In the genomic region with DNA sequence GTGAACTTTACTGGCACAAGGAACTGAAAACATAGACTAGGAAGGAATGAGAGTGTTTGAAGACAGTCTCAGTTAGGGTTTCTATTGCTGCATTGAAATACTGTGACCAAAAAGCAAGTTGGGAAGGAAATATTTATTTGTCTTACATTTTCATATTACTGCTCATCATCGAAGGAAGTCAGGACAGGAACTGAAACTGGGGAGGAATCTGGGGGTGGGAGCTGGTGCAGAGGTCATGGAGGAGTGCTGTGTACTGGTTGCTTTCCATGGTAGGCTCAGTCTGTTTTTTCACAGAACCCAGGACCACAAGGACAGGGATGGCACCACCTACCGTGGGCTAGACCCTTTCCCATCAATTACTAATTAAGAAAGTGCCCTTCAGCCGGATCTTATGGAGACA, we compare ENCODE assay signal across 32 mouse cellular contexts. TPM values are rescaled to one million over a fixed set of nuclear protein-coding genes. Genes with fewer than 3 reads are reported as not detected.
DNase-seq lines count a peak whose midpoint lies in the region; ATAC-seq and TF ChIP-seq lines count a peak whose summit lies in the region.
"Had no signal": no experiment of that assay in that cellular context is flagged by ENCODE, and none has a peak within 500 bp of the region (broad histone marks: within the 10 kb centered on the region; RNA-seq: fewer than 3 reads in every experiment).

No protein-coding gene starts in this region.

- peak; percentile 25 to 41 for DNase-seq in spleen, adult 18-20 months
- no peak for DNase-seq in spleen, postnatal 4 days (ENCODE audit: low spot score in 2 of 2)
- DNase-seq in CH12.LX (ENCODE audit: extremely low read depth): no peak
- DNase-seq in splenic B cell, adult 2 months (ENCODE audit: low read depth, low spot score): peak; percentile 70
- DNase-seq in right cerebral cortex, postnatal 14 days: no peak
- DNase-seq in cerebellum, adult 9-10 months: no peak
- DNase-seq: adrenal gland, postnatal 14 days; cerebellum, adult 11-12 months; cerebellum, postnatal 14 days; gastrocnemius, postnatal 14 days; heart, postnatal 14 days; kidney, adult 18-20 months; kidney, postnatal 36 days; liver, postnatal 0 days; thymus, adult 18-20 months; thymus, postnatal 25 days had no signal

- in situ Hi-C loops in CH12.LX (cut with MboI; ENCODE audit: low pct_ligation_motif_present, low pct_unique_long_range_greater_than_20kb, low sequenced_read_pairs): no loop called here

- H3K27ac ChIP-seq in CH12.LX (ENCODE audit: insufficient read depth, low read depth): no peak overlapping the region
- H3K27ac ChIP-seq: embryonic facial prominence, embryonic 12.5 days; hindbrain, embryonic 10.5 days; hindbrain, embryonic 15.5 days; layer of hippocampus, adult 2 months; left cerebral cortex, adult 2 months; limb, embryonic 12.5 days; neural tube, embryonic 12.5 days had no signal

- H3K4me2 ChIP-seq in CH12.LX (ENCODE audit: insufficient read depth, low read depth, poor library complexity, severe bottlenecking): no peak overlapping the region
- H3K4me2 ChIP-seq: embryonic facial prominence, embryonic 12.5 days; hindbrain, embryonic 15.5 days; limb, embryonic 12.5 days; liver, embryonic 11.5 days; midbrain, embryonic 11.5 days; neural tube, embryonic 12.5 days had no signal

- TF ChIP-seq CTCF in CH12.LX (conservative IDR thresholded peaks at IDR 0.05 in 1 of 2, IDR thresholded peaks at IDR 0.05 in 1 of 2; ENCODE audit: low read depth in 2 of 2, low read length in 2 of 2): no peak

- no peak overlapping the region for H3K9ac ChIP-seq in CH12.LX (ENCODE audit: insufficient read depth, low read depth)
- H3K9ac ChIP-seq: embryonic facial prominence, embryonic 12.5 days; hindbrain, embryonic 15.5 days; limb, embryonic 12.5 days; liver, postnatal 0 days; neural tube, embryonic 12.5 days had no signal

- dilution Hi-C loops in CH12.LX (cut with MboI; ENCODE audit: extremely low pct_ligation_motif_present, extremely low pct_unique_long_range_greater_than_20kb, low sequenced_read_pairs): no loop called here

- no peaks in the 10 kb centered on the region for H3K27me3 ChIP-seq in CH12.LX (replicated peaks)
- H3K27me3 ChIP-seq in splenic B cell, adult 2 months (ENCODE audit: control insufficient read depth, insufficient read depth, low read length, poor library complexity, severe bottlenecking): no peaks in the 10 kb centered on the region
- H3K27me3 ChIP-seq: embryonic facial prominence, embryonic 12.5 days; limb, embryonic 12.5 days; Patski had no signal

- H3K4me3 ChIP-seq in CH12.LX (replicated peaks in 1 of 3; ENCODE audit: low read depth in 2 of 3, low read length in 2 of 3, poor library complexity in 1 of 3): no peak overlapping the region
- H3K4me3 ChIP-seq: embryonic facial prominence, embryonic 12.5 days; hindbrain, embryonic 10.5 days; hindbrain, embryonic 15.5 days; layer of hippocampus, adult 2 months; left cerebral cortex, adult 2 months; limb, embryonic 12.5 days; myocyte; neural tube, embryonic 12.5 days had no signal

- TF ChIP-seq POLR2A in CH12.LX (IDR thresholded peaks at IDR 0.05; ENCODE audit: low read depth, low read length): no peak

- peaks cover 13 to 59% of the 10 kb centered on the region in 2 experiments for H3K4me1 ChIP-seq in CH12.LX (ENCODE audit: control insufficient read depth in 1 of 2, insufficient read depth in 2 of 2)

- H3K36me3 ChIP-seq in CH12.LX (replicated peaks in 1 of 2; ENCODE audit: control insufficient read depth in 1 of 2, insufficient read depth in 1 of 2, low read length in 1 of 2): no peaks in the 10 kb centered on the region
- H3K36me3 ChIP-seq in splenic B cell, adult 2 months (ENCODE audit: control insufficient read depth, insufficient read depth, low read length, poor library complexity, severe bottlenecking): no peaks in the 10 kb centered on the region
- H3K36me3 ChIP-seq: embryonic facial prominence, embryonic 12.5 days; hindbrain, embryonic 10.5 days; hindbrain, embryonic 15.5 days; limb, embryonic 12.5 days; neural tube, embryonic 12.5 days had no signal

- peaks cover 5% of the 10 kb centered on the region for H3K9me3 ChIP-seq in CH12.LX (replicated peaks; ENCODE audit: low read length)
- H3K9me3 ChIP-seq: embryonic facial prominence, embryonic 12.5 days; hindbrain, embryonic 15.5 days had no signal

- peak; percentile 82 for TF ChIP-seq EP300 in CH12.LX (IDR thresholded peaks at IDR 0.05; ENCODE audit: low read length)

- H3K79me2 ChIP-seq in CH12.LX (replicated peaks; ENCODE audit: control insufficient read depth, extremely low read depth, insufficient read depth, poor library complexity, severe bottlenecking): no peaks in the 10 kb centered on the region

- TF ChIP-seq RAD21 in CH12.LX (IDR thresholded peaks at IDR 0.05; ENCODE audit: low read depth, low read length): no peak

- peak; percentile 71 for ATAC-seq in granulocyte monocyte progenitor cell, adult 5-6 weeks (replicated peaks; ENCODE audit: poor library complexity, severe bottlenecking)
- ATAC-seq: forebrain, embryonic 14.5 days; inflammation-experienced regulatory T-cells, adult 6 months; liver, postnatal 0 days; midbrain, embryonic 16.5 days; Patski had no signal

TF ChIP-seq in CH12.LX, 34 proteins besides CTCF, POLR2A, EP300 and RAD21:
- TF ChIP-seq ETS1 (conservative IDR thresholded peaks at IDR 0.05; ENCODE audit: low read depth, low read length) (no peak), IRF4 (IDR thresholded peaks at IDR 0.05; ENCODE audit: low read depth, low read length) (peak; percentile 72)

RNA-seq across cellular contexts. Expression of a gene that starts 46.3 kb away (rescaled TPM):
- total RNA-seq in CH12.LX (2012; rRNA removed) (13.6 and 17.4 TPM in 2 replicates), CH12.LX (2014; rRNA removed) (7.7 and 9.2 TPM in 2 replicates)
- polyA plus RNA-seq in CH12.LX (2012; ENCODE audit: insufficient read length, low read depth): 10.6 and 11.5 TPM in 2 replicates
- 2.4 and 4.1 TPM in 2 replicates for total RNA-seq in granulocyte monocyte progenitor cell, adult 5-6 weeks (2014; fragmentation: Nextera tagmentation)
- total RNA-seq in granulocyte monocyte progenitor cell, adult 5-6 weeks (2017): 0.82 and 1.3 TPM in 2 replicates
- total RNA-seq: MEL had no signal
- polyA plus RNA-seq: inflammation-experienced regulatory T-cells, adult 6 months had no signal

Comparison
In these comparisons a context has a peak if more than half of its experiments do, and no peak if none do; other contexts are left out.
1. DNase-seq: peak in spleen, adult 18-20 months (2 of 2) and splenic B cell, adult 2 months (single experiment); none in spleen, postnatal 4 days (0 of 2), CH12.LX (single experiment), right cerebral cortex, postnatal 14 days (single experiment) and cerebellum, adult 9-10 months (single experiment).